Mouse (Mus musculus) cerebellum, postnatal 4 days (tissue): ENCODE results near the gene Syt1.

Experiments
- DNase-seq, 2 experiments: peaks; one replicate each; pipeline ENCODE4 v3.0.0; 2022; ENCODE audit warnings: low spot score in 2 of 2, mixed read lengths in 1 of 2

Syt1 gene

GRCm38 (mm10) chr10:108577611-108578010 is 433.2 kb downstream of the Syt1 start:
- no peak for DNase-seq

GRCm38 (mm10) chr10:108572764-108573163 is 438.0 kb downstream of the Syt1 start:
- DNase-seq: no peak

- DNase-seq: no peak
Observed at GRCm38 (mm10) chr10:108571104-108571503, 439.7 kb downstream of the Syt1 start.

GRCm38 (mm10) chr10:108569568-108570139 is 441.1 kb downstream of the Syt1 start:
- no peak for DNase-seq

GRCm38 (mm10) chr10:108568925-108569324 is 441.9 kb downstream of the Syt1 start:
- DNase-seq: no peak

- no peak for DNase-seq
Observed at GRCm38 (mm10) chr10:108568136-108568535, 442.6 kb downstream of the Syt1 start.

GRCm38 (mm10) chr10:108567456-108567855 is 443.3 kb downstream of the Syt1 start:
- no peak for DNase-seq

- no peak for DNase-seq
Observed at GRCm38 (mm10) chr10:108559607-108559908, 451.2 kb downstream of the Syt1 start.

GRCm38 (mm10) chr10:108558812-108559606 is 451.8 kb downstream of the Syt1 start:
- no peak for DNase-seq

- no peak for DNase-seq
Observed at GRCm38 (mm10) chr10:108552544-108552943, 458.2 kb downstream of the Syt1 start.

- no peak for DNase-seq
Observed at GRCm38 (mm10) chr10:108545715-108546114, 465.1 kb downstream of the Syt1 start.

GRCm38 (mm10) chr10:108541555-108541954 is 469.2 kb downstream of the Syt1 start:
- DNase-seq: no peak

GRCm38 (mm10) chr10:108538546-108538945 is 472.2 kb downstream of the Syt1 start:
- DNase-seq: no peak

- DNase-seq: no peak
Observed at GRCm38 (mm10) chr10:108537641-108538040, 473.1 kb downstream of the Syt1 start.

GRCm38 (mm10) chr10:108535922-108536321 is 474.9 kb downstream of the Syt1 start:
- no peak for DNase-seq

- DNase-seq: no peak
Observed at GRCm38 (mm10) chr10:108534112-108534511, 476.7 kb downstream of the Syt1 start.

- DNase-seq: no peak
Observed at GRCm38 (mm10) chr10:108532916-108533315, 477.9 kb downstream of the Syt1 start.

GRCm38 (mm10) chr10:108532283-108532682 is 478.5 kb downstream of the Syt1 start:
- no peak for DNase-seq

GRCm38 (mm10) chr10:108531641-108532040 is 479.1 kb downstream of the Syt1 start:
- DNase-seq: no peak

GRCm38 (mm10) chr10:108531111-108531510 is 479.7 kb downstream of the Syt1 start:
- DNase-seq: no peak

GRCm38 (mm10) chr10:108528338-108528737 is 482.4 kb downstream of the Syt1 start:
- no peak for DNase-seq

- no peak for DNase-seq
Observed at GRCm38 (mm10) chr10:108525506-108525905, 485.3 kb downstream of the Syt1 start.

GRCm38 (mm10) chr10:108524306-108525029 is 486.3 kb downstream of the Syt1 start:
- no peak for DNase-seq
